Mouse (Mus musculus): ENCODE measurements around the gene Ptpra.

DNA sequence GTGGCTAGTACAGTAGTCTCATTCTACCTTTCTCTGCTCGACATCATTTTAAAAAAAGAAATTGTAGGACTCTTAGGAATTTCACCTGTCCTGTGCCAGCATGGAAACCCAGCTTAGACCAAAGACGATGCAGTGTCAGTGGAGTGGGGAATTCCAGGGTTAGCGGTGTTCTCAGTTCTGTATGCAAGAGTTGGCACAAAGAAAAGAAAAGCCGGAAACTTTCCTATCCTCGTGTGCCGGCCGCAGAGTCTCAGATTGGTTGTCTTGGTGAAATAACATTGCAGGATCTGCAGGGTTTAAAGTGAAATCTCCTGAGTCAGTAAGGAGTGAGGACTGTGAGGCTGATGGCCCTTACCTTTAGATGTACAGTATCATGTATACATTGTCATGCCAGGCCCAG, 79.8 kb downstream of the Ptpra start:
- TF ChIP-seq POLR2A (IDR thresholded peaks at IDR 0.05; ENCODE audit: control insufficient read depth, extremely low read depth, insufficient read depth, low read length, poor library complexity) (no peak), CTCF (IDR thresholded peaks at IDR 0.05; ENCODE audit: borderline replicate concordance, control insufficient read depth, extremely low read depth, insufficient read depth, low read length, poor library complexity) (no peak)

Data from thymus, adult 2 months (tissue).